Mouse (Mus musculus): ENCODE measurements around the gene Spag17.
A peak's percentile ranks its signal among the peaks of the same experiment; 100 is the strongest.

The Spag17 gene

GRCm38 (mm10) chr3:100163556-100163955 lies 278.4 kb downstream of the Spag17 start:
- DNase-seq (ENCODE audit: low read depth) = peak; percentile 52

- no peak for DNase-seq (ENCODE audit: low read depth)
Observed at GRCm38 (mm10) chr3:100164991-100165390, 279.8 kb downstream of the Spag17 start.

- DNase-seq (ENCODE audit: low read depth) = no peak
Observed at GRCm38 (mm10) chr3:100176031-100176430, 290.8 kb downstream of the Spag17 start.

GRCm38 (mm10) chr3:100180471-100180870 lies 295.3 kb downstream of the Spag17 start:
- no peak for DNase-seq (ENCODE audit: low read depth)

GRCm38 (mm10) chr3:100189444-100189843 lies 304.2 kb downstream of the Spag17 start:
- peak; percentile 90 for DNase-seq (ENCODE audit: low read depth)

GRCm38 (mm10) chr3:100189861-100190260 lies 304.7 kb downstream of the Spag17 start:
- no peak for DNase-seq (ENCODE audit: low read depth)
